Mouse (Mus musculus) brain, embryonic 18.5 days (tissue): ENCODE measurements at regions not wholly inside any gene's neighbourhood (a gene's known extent, or its start where the extent isn't known, plus 50 kb on each side); places are given as distances from the start of the nearest gene placed in this dataset.

Source experiments
- DNase-seq: peaks from one replicate; pipeline ENCODE4 v3.0.0-alpha.2; 2012; ENCODE audit warnings: low read depth, low spot score

DNA sequence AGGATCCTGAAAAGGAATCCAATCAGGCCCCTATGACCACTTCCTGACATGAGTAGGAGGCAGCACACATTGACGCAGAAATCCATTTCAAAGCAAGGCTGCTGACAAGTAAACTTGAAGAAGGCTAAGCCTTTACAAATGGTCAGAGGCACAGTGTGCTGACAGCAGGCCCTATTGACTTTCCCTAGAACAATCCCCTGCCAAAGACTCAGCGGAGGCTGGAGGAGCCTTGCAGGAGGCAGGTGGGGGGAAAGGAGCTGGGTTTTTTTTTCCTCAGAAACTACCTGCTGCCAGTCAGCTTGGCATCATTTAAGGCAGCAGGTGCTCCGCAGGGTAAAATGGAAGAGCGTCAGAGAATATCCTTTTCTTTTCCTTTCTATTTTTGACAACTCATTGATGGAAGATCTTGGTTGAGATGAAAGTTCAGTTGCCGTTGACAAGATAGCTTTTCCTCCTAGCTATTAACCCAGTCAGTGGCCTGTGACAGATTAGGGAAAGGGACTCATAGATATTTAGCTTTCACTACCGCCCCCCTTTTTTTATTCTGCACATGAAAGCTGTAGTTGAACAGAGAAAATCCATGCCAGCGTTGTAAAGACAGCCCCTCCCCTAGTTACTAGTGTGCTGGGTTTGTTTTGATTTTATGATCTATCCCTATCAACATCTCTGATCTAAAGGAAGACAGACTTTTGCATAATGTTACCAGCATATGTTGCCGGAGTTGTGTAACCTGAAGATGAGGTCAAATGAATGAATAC, 210.6 kb downstream of the Csnka2ip start:
- peak; percentile 26 for DNase-seq

GRCm38 (mm10) chr16:64368608-64369399, 233.4 kb downstream of the Csnka2ip start:
- no peak for DNase-seq

GRCm38 (mm10) chr16:64347940-64348339, 254.3 kb downstream of the Csnka2ip start:
- DNase-seq, result no peak

GRCm38 (mm10) chr16:64332887-64333455, 269.2 kb downstream of the Csnka2ip start:
- DNase-seq, result peak; percentile 46

DNA sequence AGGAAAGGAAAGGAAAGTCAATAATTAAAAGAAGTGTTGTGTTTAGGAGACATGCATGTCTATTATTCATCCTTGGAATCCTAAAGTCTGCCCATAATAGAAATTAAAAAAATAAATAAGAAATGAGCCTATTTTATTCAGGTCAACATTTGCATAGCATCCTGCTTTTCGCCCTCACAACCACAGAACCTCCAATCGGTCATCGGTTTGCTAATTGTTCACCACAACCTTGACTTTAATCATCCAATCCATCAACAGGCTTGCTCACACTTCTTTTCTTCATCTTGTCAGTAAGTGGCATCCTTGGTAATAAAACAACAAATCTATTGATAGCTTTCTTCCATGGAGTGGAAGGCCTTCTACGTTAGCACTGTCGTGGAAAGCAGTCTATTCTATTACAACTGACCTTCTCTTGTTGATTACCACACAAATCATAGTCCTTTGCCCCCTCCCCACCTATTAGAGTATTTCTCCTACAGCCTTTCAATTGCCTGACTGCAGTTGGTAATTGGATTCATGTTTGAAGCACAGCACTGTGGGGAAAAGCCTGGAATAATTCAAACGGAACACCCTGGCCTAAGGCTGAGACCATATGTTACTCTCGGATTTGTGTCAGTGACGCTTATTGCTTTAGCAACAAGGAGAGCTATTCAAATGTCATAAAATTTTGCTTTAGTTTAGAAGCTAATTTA, 269.9 kb downstream of the Csnka2ip start:
- DNase-seq, result peak; percentile 64

GRCm38 (mm10) chr16:64329264-64330060, 272.7 kb downstream of the Csnka2ip start:
- no peak for DNase-seq

DNA sequence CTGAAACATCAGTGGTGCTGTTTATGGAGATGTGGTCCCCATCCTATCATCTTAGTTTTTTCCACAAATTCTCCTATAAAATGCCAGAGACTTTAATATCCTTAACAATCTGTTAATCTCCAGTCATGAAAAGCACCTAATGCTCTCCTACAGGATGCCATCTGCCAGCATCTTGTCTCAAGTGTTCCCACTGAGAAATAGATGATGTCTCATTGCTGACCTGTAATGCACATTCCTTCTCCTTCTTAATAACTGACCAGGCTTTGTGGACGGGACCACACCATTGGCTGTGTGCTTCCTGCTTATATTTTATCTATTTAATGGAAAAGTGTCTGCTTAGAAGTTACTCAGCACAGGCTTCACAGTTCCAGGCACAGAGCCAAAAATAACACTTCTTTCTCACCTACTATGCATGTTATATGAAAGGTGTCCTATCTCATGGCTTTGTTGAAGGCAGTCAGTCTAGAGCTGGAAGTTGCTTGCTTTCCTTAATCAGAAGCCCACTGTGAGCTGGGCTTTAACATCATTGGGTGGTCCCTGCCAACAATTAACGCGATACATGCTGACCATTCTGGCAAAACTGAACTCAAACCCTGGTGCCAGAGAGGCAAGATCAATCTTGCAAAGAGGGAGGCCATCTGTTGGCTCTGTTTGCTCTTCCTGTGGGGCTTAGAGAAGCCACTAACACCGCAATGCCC, 283.3 kb downstream of the Csnka2ip start:
- no peak for DNase-seq

DNA sequence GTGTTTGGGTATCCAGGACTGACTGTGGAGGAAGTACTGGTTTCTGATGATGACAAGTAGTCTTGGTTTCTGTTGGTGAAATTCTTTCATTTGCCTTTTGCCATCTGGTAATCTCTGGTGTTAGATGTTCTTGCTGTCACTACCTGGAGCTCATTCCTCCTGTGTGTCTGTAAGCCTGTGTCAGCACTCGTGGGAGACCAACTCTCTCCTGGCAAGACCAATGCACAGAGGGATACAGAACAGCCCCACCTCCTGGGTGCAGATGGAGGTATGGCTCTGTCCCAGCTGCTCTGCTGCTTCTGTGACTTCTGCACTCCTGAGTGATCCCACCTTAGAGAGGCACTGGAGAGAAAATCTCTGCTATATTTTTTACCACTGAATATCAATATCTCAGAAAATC, 285.4 kb downstream of the Csnka2ip start:
- no peak for DNase-seq

GRCm38 (mm10) chr16:64293507-64293906, 308.7 kb downstream of the Csnka2ip start:
- no peak for DNase-seq

DNA sequence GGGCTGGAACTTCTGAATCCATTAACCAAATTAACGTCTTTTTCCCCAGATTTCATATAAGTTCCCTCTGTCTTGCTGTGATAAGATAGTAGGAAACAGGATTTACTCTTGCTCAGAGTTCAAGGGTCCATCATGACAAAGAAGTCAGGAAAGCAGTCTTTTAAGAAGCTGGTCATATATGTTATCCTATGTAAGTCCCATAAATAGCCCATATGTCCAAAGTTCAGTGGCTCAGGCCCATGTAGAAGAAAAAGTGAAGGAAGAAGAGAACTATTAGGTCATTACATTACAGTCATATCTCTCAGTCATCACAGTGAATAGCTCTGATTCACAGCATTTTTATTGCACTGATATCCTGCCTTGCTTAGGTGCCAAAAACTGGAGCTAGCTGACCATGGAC, 316.9 kb downstream of the Csnka2ip start:
- DNase-seq, result no peak

DNA sequence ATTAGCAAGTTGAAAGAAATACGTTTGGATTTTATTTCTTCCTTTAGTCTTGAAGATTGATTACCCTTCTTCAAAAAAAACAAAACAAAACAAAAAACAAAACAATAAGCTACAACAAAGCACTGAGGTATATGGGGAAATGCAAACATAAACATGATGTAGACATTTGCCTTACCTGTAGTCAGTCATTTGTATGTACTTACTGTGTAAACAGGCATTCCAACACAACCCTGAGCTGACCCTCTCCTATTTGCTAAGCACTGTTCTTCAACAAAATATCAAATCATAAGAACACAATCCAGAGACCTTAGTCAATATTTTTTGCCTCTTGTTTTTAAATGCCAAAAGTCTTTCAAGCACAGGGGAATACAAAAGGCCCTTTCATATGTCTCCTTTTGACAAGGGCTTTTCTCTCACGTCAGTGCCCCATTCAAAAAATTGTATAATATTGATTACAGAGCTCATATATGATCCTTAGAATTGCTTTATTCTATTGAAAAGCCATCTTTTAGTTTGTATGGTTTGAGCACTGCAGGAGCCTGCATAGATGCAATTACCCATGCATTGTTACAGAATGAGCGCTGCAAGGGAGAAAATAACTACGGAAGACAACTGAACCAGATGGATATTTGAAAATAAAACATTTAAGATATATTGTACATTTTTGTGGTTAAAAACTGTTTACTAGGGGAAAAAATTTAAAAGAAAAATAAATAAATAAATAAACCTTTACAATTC, 326.2 kb downstream of the Csnka2ip start:
- no peak for DNase-seq

- DNase-seq, result no peak
These were observed 326.8 kb downstream of the Csnka2ip start for GRCm38 (mm10) chr16:64275420-64275819.

DNA sequence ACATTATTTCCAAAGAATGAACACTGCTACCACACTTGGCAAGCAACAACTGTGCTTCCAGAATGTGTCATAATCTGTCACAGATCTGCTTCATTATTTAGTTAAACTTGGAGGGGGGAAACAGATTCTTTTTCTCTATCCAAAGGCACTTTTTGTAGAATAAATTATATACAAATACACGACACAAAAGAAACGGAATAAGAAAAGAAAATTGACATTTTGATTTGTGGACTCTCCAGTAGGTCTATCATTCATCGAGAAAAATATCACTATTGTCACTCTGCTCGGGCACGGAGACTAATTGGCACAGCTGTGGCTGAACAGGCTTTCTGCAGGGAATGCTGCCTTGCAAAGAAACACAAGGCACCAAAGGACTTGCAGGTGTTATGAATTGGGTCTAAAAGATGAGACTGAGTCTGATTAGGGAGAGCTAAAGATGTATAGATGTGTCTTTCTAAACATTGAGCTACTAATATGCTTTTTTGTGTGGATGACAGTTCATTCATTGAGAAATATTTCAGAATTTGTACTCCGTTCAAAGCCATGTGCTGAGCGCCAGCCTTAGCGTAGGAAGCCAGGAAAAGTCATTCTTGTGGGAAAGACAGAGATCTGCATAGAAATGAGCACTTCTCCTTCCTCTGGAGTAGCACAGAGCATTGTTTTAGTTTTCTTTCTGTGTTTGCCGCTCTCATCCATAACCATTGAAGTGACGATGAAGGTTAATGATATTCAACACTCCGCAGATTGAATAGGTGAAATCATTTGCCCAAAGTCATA, 337.1 kb downstream of the Csnka2ip start:
- peak; percentile 45 for DNase-seq

DNA sequence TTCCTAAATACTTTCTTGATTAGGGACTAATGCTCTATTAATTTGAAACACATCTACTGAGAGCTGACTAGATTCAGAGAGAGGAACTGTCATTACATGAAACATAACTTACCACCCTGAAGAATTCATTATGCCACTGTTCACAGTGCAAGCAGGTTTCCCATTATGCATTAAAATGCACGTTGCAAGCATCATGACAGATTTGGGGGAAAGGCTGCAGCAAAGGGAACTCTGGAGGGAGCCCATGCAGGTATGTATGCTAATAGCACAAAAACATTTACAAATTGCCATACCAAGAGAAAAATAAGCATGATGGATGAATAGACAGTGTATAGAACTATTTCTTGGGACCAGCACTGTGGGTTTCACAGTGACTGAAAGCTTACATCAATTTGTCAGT, 351.1 kb downstream of the Csnka2ip start:
- no peak for DNase-seq

DNA sequence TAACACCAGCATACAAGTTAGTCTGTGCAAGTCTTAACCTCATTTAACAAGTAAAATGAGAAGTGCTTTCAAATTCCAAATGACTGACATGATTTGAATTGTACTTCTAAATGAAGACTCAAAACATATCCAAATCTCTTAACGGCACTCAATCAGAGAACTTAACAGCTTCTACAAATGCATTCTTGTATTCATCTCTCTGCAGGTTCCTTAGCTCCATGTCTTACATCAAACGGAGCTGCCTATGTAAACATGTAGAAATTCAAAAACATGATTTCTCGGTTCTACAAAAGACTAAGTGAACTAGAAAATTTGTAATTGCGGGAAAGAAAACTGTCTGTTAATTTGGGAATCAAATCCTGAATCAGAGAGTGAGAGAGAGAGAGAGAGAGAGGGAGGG, 353.5 kb downstream of the Csnka2ip start:
- DNase-seq, result no peak

DNA sequence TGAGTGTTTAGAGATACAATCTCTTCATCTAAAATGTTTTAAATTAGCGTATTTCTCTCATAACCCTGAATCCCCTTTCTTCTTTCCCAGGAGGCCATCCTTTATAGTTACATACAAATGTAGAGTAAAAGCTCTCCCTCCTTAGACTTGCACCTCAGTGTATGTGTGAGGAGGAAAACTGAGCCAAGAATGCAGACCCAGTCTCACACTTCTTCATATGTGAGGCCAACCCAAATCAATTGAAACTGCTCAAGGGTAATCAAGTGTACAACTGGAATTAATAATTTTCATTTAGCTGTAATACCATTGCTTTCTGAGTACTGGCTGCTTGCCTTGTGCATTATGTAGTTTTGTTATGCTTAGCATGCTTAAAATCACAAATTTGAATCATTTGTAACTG, 356.3 kb downstream of the Csnka2ip start:
- DNase-seq, result no peak

- DNase-seq, result no peak
These were observed 360.4 kb upstream of the Epha3 start for GRCm38 (mm10) chr16:64224336-64224735.

DNA sequence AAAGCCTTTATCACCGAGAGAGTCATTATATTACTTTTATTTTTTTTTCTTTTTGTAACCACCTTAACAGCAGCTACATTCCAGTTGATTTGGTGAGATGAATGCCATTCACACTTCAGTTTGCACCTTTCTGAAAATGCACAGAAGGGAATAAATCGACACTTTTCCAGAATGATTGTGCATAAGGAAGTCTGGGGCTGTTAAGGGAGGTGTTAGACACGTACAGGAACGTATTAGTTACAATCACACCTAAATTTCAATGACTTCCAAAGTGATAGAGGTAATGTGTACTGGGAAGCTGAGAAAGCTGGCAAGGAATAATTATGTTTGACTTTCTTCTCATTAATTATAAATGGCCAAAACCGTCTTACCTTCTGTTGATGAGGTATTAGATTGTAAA, 352.7 kb upstream of the Epha3 start:
- DNase-seq, result peak; percentile 20

DNA sequence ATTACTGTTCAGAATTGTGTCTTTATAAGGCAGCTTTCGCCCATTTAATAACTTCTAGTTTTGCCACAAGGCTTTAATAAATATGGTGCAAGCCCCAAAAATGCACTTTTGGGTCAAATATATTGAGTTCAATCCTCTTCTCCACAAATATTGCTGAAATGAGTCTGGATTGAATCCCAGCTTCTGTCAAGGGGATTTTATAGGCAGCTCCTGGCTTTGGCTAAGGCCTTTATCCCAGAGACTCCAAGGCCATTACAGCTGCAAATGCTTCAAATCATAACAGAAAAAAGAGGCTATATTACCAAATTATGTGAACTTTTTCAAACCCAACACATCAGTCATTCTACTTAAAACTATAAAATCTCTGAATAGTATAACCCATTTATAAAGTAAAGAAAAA, 347.9 kb upstream of the Epha3 start:
- DNase-seq, result no peak
